Mouse (Mus musculus): ENCODE measurements around the gene Xylt1. TPM values are rescaled to one million over a fixed set of nuclear protein-coding genes. Genes with fewer than 3 reads are reported as not detected.

Gene Xylt1
- polyA plus RNA-seq, 1 experiment, result 10.5 TPM

DNA sequence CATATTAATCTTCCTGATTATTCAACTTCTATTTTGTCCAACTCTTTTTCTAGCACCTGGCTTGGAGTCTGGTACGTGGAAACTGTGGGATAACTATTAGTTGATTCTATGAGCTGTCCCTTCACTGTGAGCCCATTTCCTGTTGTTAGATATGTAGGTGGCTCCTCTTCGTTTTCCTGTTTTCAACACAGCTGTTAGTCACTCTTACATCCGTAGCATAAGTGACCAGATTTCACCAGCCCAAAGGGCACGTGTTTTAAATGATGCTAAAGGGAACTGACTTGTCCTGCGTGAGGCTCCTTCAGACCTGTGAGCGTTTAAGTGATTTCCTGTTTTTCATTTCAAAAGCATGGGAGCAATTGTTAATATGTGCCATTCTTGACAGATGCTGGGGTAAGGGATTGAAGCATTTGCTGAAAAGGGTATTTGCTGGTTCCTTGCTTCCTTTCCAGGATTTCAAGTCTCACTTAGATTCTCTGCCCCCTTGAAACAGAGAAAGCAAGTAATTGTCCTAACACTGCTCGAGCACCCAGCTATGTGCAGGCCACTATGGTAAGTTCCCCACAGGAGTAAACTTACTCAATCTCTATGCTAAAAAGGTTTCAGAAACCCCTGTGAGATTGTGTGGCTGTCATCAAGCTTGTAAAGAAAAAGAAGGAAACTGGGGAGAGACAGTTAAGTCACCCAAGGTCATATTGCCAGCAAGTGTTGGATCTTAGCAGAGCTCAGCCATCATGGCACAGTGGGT, 105.8 kb downstream of the Xylt1 start:
- H3K4me1 ChIP-seq (ENCODE audit: control insufficient read depth, insufficient read depth, low read length), result peaks cover 88% of the 10 kb centered on the region
- TF ChIP-seq CTCF (IDR thresholded peaks at IDR 0.05; ENCODE audit: low read depth, low read length), result no peak
- TF ChIP-seq POLR2A (IDR thresholded peaks at IDR 0.05; ENCODE audit: borderline replicate concordance, low read depth, low read length), result no peak
- H3K4me3 ChIP-seq (ENCODE audit: insufficient read depth, low read length), result no peak overlapping the region
- peak overlapping the region; percentile 93 for H3K27ac ChIP-seq (ENCODE audit: insufficient read depth, low read depth, low read length)

DNA sequence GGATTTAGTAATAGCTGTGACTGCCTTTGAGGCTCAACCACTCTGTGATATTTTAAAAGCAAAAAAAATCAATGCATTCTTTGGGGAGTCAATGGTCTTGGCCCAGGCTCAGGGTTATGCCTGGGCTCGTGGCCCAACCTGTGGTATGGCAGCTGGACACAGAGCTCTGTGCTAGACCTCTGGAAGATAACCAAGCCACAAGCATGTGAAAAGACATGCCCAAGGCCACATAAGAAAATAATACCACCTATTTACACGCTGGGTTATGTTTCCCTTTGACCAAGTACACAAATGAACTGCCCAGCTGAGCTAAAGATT, 106.4 kb downstream of the Xylt1 start:
- H3K4me3 ChIP-seq (ENCODE audit: insufficient read depth, low read length), result no peak overlapping the region
- peaks cover 85% of the 10 kb centered on the region for H3K4me1 ChIP-seq (ENCODE audit: control insufficient read depth, insufficient read depth, low read length)
- H3K27ac ChIP-seq (ENCODE audit: insufficient read depth, low read depth, low read length), result peak overlapping the region; percentile 93
- TF ChIP-seq POLR2A (IDR thresholded peaks at IDR 0.05; ENCODE audit: borderline replicate concordance, low read depth, low read length), result no peak
- TF ChIP-seq CTCF (IDR thresholded peaks at IDR 0.05; ENCODE audit: low read depth, low read length), result no peak

DNA sequence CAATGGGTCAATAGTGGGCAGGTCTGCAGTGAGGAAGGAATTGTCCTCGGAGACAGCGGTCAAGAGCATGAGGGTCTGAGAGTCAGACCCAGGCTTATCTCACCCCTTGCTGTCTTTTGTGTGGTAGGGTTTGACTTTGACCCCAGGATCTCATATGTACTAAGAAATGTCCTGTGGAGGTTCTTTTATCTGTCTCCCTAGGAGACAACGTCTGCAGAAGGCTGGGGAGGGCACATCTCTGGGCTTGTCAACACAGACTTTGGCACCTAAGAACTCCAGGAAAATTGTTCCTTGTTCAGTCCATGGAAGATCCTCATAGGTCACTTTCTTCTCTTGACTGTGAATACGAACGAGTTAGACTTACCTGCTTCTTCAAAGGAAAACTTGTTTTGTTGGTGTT, 109.2 kb downstream of the Xylt1 start:
- H3K4me1 ChIP-seq (ENCODE audit: control insufficient read depth, insufficient read depth, low read length), result peaks cover 72% of the 10 kb centered on the region
- H3K27ac ChIP-seq (ENCODE audit: insufficient read depth, low read depth, low read length), result no peak overlapping the region
- no peak overlapping the region for H3K4me3 ChIP-seq (ENCODE audit: insufficient read depth, low read length)
- TF ChIP-seq POLR2A (IDR thresholded peaks at IDR 0.05; ENCODE audit: borderline replicate concordance, low read depth, low read length) (no peak), CTCF (IDR thresholded peaks at IDR 0.05; ENCODE audit: low read depth, low read length) (no peak)

GRCm38 (mm10) chr7:117490500-117491205, 109.9 kb downstream of the Xylt1 start:
- H3K4me3 ChIP-seq (ENCODE audit: insufficient read depth, low read length), result no peak overlapping the region
- H3K27ac ChIP-seq (ENCODE audit: insufficient read depth, low read depth, low read length), result peak overlapping the region; percentile 20; the same call in 1 of the 2 replicates
- TF ChIP-seq CTCF (IDR thresholded peaks at IDR 0.05; ENCODE audit: low read depth, low read length), result no peak
- no peak for TF ChIP-seq POLR2A (IDR thresholded peaks at IDR 0.05; ENCODE audit: borderline replicate concordance, low read depth, low read length)
- H3K4me1 ChIP-seq (ENCODE audit: control insufficient read depth, insufficient read depth, low read length), result peaks cover 69% of the 10 kb centered on the region

- Histone ChIP-seq H3K4me3 (ENCODE audit: insufficient read depth, low read length) (peak overlapping the region; percentile 9; the same call in 1 of the 2 replicates), H3K4me1 (ENCODE audit: control insufficient read depth, insufficient read depth, low read length) (peaks cover 63% of the 10 kb centered on the region), H3K27ac (ENCODE audit: insufficient read depth, low read depth, low read length) (no peak overlapping the region; the same call in 1 of the 2 replicates)
- TF ChIP-seq CTCF (IDR thresholded peaks at IDR 0.05; ENCODE audit: low read depth, low read length) (no peak), POLR2A (IDR thresholded peaks at IDR 0.05; ENCODE audit: borderline replicate concordance, low read depth, low read length) (no peak)
Measured at GRCm38 (mm10) chr7:117491495-117491894, 110.7 kb downstream of the Xylt1 start.

GRCm38 (mm10) chr7:117494210-117494609, 113.4 kb downstream of the Xylt1 start:
- Histone ChIP-seq H3K4me3 (ENCODE audit: insufficient read depth, low read length) (no peak overlapping the region), H3K27ac (ENCODE audit: insufficient read depth, low read depth, low read length) (no peak overlapping the region), H3K4me1 (ENCODE audit: control insufficient read depth, insufficient read depth, low read length) (peaks cover 43% of the 10 kb centered on the region)
- TF ChIP-seq POLR2A (IDR thresholded peaks at IDR 0.05; ENCODE audit: borderline replicate concordance, low read depth, low read length), result no peak

DNA sequence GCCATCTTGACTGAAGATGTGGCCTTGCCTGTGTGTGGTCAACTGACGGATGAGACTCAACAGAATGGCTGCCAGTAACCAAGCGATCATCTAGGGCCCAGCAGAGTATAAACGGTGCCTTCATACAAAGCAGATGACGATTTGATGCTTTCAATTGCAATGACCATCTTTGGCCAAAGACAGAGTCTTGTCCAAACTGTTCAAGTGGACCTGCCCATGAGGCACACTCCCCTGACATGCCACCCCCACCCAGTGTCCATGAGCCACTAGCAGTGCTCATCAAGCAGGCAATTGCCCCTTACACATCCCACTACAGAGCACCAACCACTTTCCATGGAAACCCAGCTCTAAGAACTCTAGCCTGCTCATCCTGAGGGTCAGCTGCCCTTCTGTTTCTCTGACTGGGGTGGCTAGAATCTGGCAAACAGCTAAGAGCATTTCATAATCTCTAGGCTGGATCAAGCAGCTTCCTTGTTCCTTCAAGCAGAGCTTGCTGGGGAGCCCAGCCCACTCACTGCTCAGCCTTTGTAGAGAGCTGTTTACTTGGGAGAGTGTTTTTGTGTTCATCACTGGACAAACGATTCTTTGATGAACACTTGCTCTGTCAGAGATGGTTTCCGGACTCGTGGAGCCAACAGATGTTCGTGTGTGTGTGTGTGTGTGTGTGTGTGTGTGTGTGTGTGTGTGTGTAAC, 114.0 kb downstream of the Xylt1 start:
- H3K4me1 ChIP-seq (ENCODE audit: control insufficient read depth, insufficient read depth, low read length), result peaks cover 38% of the 10 kb centered on the region

DNA sequence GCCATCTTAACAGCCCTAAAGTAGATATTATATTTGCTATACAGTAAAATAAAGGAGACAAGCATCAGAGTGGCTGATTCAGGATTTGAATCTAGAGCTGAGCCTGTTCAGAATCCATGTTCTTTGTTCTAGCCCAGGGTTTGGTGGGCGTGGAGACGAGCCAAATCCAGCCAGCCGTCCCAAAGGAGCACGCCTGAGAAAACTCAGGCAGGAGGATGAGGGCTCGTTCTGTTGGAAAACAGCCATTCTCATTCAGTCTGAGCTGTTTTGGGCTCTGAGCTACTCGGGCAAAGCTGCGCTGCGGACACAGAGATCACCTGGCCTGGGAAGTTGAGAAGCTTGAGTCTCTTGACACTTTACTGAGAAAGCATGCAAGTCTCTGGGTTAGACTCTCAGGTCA, 115.0 kb downstream of the Xylt1 start:
- H3K27ac ChIP-seq (ENCODE audit: insufficient read depth, low read depth, low read length), result no peak overlapping the region
- peaks cover 28% of the 10 kb centered on the region for H3K4me1 ChIP-seq (ENCODE audit: control insufficient read depth, insufficient read depth, low read length)
- no peak overlapping the region for H3K4me3 ChIP-seq (ENCODE audit: insufficient read depth, low read length)
- TF ChIP-seq CTCF (IDR thresholded peaks at IDR 0.05; ENCODE audit: low read depth, low read length) (no peak), POLR2A (IDR thresholded peaks at IDR 0.05; ENCODE audit: borderline replicate concordance, low read depth, low read length) (no peak)

More for the DNA sequence above, 114.0 kb downstream of the Xylt1 start:
- H3K27ac ChIP-seq (ENCODE audit: insufficient read depth, low read depth, low read length), result peak overlapping the region; percentile 33
- H3K4me3 ChIP-seq (ENCODE audit: insufficient read depth, low read length), result no peak overlapping the region
- TF ChIP-seq POLR2A (IDR thresholded peaks at IDR 0.05; ENCODE audit: borderline replicate concordance, low read depth, low read length), result no peak
- no peak for TF ChIP-seq CTCF (IDR thresholded peaks at IDR 0.05; ENCODE audit: low read depth, low read length)

- Histone ChIP-seq H3K27ac (ENCODE audit: insufficient read depth, low read depth, low read length) (no peak overlapping the region), H3K4me1 (ENCODE audit: control insufficient read depth, insufficient read depth, low read length) (peaks cover 12% of the 10 kb centered on the region), H3K4me3 (ENCODE audit: insufficient read depth, low read length) (no peak overlapping the region)
- TF ChIP-seq POLR2A (IDR thresholded peaks at IDR 0.05; ENCODE audit: borderline replicate concordance, low read depth, low read length), result no peak
- no peak for TF ChIP-seq CTCF (IDR thresholded peaks at IDR 0.05; ENCODE audit: low read depth, low read length)
Measured at GRCm38 (mm10) chr7:117498173-117498572, 117.4 kb downstream of the Xylt1 start.

All from bone marrow macrophage, adult 2 months (primary cell).